Mouse (Mus musculus) myocyte (in vitro differentiated cells): Measurements from ENCODE around the gene Pou2f2. TPM values are rescaled to one million over a fixed set of nuclear protein-coding genes. Genes with fewer than 3 reads are reported as not detected.

Experiments
- H3K27me3 ChIP-seq: one replicate; pipeline ENCODE4 v1.6.1; 2011; ENCODE audit not compliant: control insufficient read depth, insufficient read depth, insufficient read length
- H3K36me3 ChIP-seq: one replicate; pipeline ENCODE4 v1.6.1; 2011; ENCODE audit not compliant: control insufficient read depth, insufficient read depth
- H3K4me2 ChIP-seq: one replicate; pipeline ENCODE4 v1.6.1; 2011; ENCODE audit warnings: low read depth, control low read depth
- H3K4me3 ChIP-seq: one replicate; pipeline ENCODE4 v1.5.1; 2011; ENCODE audit warnings: mild to moderate bottlenecking, control low read depth, moderate library complexity
- H3K79me2 ChIP-seq: one replicate; pipeline ENCODE4 v1.6.1; 2011; ENCODE audit not compliant: control insufficient read depth, insufficient read depth
- H3ac ChIP-seq: one replicate; pipeline ENCODE4 v1.6.1; 2011; ENCODE audit not compliant: control insufficient read depth, insufficient read length
- CEBPB ChIP-seq: IDR thresholded peaks from 2 replicates; pipeline ENCODE4 v1.6.1; 2011; ENCODE audit warnings: mild to moderate bottlenecking, moderate library complexity; ENCODE audit not compliant: poor library complexity, insufficient read depth, severe bottlenecking
- E2F4 ChIP-seq: IDR thresholded peaks from one replicate; pipeline ENCODE4 v1.6.1; 2011; ENCODE audit warnings: mild to moderate bottlenecking, control low read depth, moderate library complexity; ENCODE audit not compliant: insufficient read depth
- MAX ChIP-seq: IDR thresholded peaks from one replicate; pipeline ENCODE4 v1.6.1; 2011; ENCODE audit warnings: low read depth, mild to moderate bottlenecking, control low read depth
- MYOD1 ChIP-seq, 3 experiments: IDR thresholded peaks; one replicate each; pipeline ENCODE4 v1.6.1; 2011; ENCODE audit warnings: control low read depth in 2 of 3, low read depth in 2 of 3, mild to moderate bottlenecking in 2 of 3, moderate library complexity in 1 of 3; ENCODE audit not compliant: insufficient read length in 2 of 3, control insufficient read depth in 1 of 3
- MYOG ChIP-seq, 3 experiments: IDR thresholded peaks; one replicate each; pipeline ENCODE4 v1.6.1; 2011; ENCODE audit warnings: control low read depth in 2 of 3, low read depth in 2 of 3, mild to moderate bottlenecking in 2 of 3; ENCODE audit not compliant: insufficient read length in 2 of 3, control insufficient read depth in 1 of 3, insufficient read depth in 1 of 3
- POLR2A ChIP-seq: IDR thresholded peaks from one replicate; pipeline ENCODE4 v1.6.1; 2011; ENCODE audit warnings: low read depth, mild to moderate bottlenecking, control low read depth, moderate library complexity; ENCODE audit not compliant: insufficient read length
- POLR2AphosphoS2 ChIP-seq: IDR thresholded peaks from one replicate; pipeline ENCODE4 v1.6.1; 2011; ENCODE audit warnings: low read depth, control low read depth; ENCODE audit not compliant: insufficient read length
- REST ChIP-seq: IDR thresholded peaks from one replicate; pipeline ENCODE4 v1.6.1; 2011; ENCODE audit warnings: mild to moderate bottlenecking, control low read depth, moderate library complexity; ENCODE audit not compliant: insufficient read depth, insufficient read length
- SRF ChIP-seq: IDR thresholded peaks from one replicate; pipeline ENCODE4 v1.6.1; 2011; ENCODE audit warnings: low read depth; ENCODE audit not compliant: control insufficient read depth, insufficient read length
- TCF12 ChIP-seq: IDR thresholded peaks from one replicate; pipeline ENCODE4 v1.6.1; 2011; ENCODE audit warnings: mild to moderate bottlenecking, control low read depth; ENCODE audit not compliant: poor library complexity, insufficient read depth, severe bottlenecking
- TCF3 ChIP-seq: IDR thresholded peaks from one replicate; pipeline ENCODE4 v1.6.1; 2011; ENCODE audit warnings: low read depth, control low read depth; ENCODE audit not compliant: insufficient read length
- USF1 ChIP-seq: IDR thresholded peaks from one replicate; pipeline ENCODE4 v1.6.1; 2011; ENCODE audit warnings: low read depth, mild to moderate bottlenecking, control low read depth, moderate library complexity
- polyA plus RNA-seq: library from polyadenylated mRNA; unstranded; fragments of >200 nt; fragmentation: generic; extraction: Trizol; gene quantifications from one replicate; pipeline ENCODE4 v1.2.1, GENCODE M21; 2012; ENCODE audit warnings: missing spikeins

The Pou2f2 gene
- polyA plus RNA-seq, 1 experiment = 0.01 TPM

GRCm38 (mm10) chr7:25217653-25218395 is 38.3 kb upstream of the Pou2f2 start:
- no peak for TF ChIP-seq E2F4
- no peak for TF ChIP-seq CEBPB
- TF ChIP-seq USF1 = no peak
- no peak for TF ChIP-seq SRF
- no peak for TF ChIP-seq MYOD1 (IDR thresholded peaks at IDR 0.05; ENCODE audit: control insufficient read depth in 1 of 3, insufficient read length in 2 of 3, low read depth in 2 of 3)
- no peak for TF ChIP-seq MYOG (IDR thresholded peaks at IDR 0.05; ENCODE audit: control insufficient read depth in 1 of 3, insufficient read depth in 1 of 3, insufficient read length in 2 of 3, low read depth in 2 of 3)
- no peak for TF ChIP-seq POLR2AphosphoS2
- TF ChIP-seq TCF12 = no peak
- TF ChIP-seq REST = no peak
- no peak for TF ChIP-seq MAX
- TF ChIP-seq TCF3 = no peak
- no peak for TF ChIP-seq POLR2A
- peak overlapping the region; percentile 100 for H3K4me2 ChIP-seq
- no peak overlapping the region for H3ac ChIP-seq
- H3K36me3 ChIP-seq = no peaks in the 10 kb centered on the region
- peaks cover 14% of the 10 kb centered on the region for H3K79me2 ChIP-seq
- peak overlapping the region; percentile 90 for H3K4me3 ChIP-seq
- no peaks in the 10 kb centered on the region for H3K27me3 ChIP-seq

- Histone ChIP-seq H3ac (no peak overlapping the region), H3K79me2 (no peaks in the 10 kb centered on the region), H3K4me2 (no peak overlapping the region), H3K4me3 (no peak overlapping the region), H3K27me3 (no peaks in the 10 kb centered on the region), H3K36me3 (no peaks in the 10 kb centered on the region)
- no peak for TF ChIP-seq POLR2AphosphoS2
- TF ChIP-seq TCF3 = no peak
- TF ChIP-seq MYOG (IDR thresholded peaks at IDR 0.05; ENCODE audit: control insufficient read depth in 1 of 3, insufficient read depth in 1 of 3, insufficient read length in 2 of 3, low read depth in 2 of 3) = no peak
- TF ChIP-seq POLR2A = no peak
- TF ChIP-seq CEBPB = no peak
- TF ChIP-seq MYOD1 (IDR thresholded peaks at IDR 0.05; ENCODE audit: control insufficient read depth in 1 of 3, insufficient read length in 2 of 3, low read depth in 2 of 3) = no peak
- TF ChIP-seq SRF = no peak
- TF ChIP-seq REST = no peak
- no peak for TF ChIP-seq USF1
These were observed 34.6 kb upstream of the Pou2f2 start for GRCm38 (mm10) chr7:25214172-25214571.

GRCm38 (mm10) chr7:25213099-25213498 is 33.6 kb upstream of the Pou2f2 start:
- no peaks in the 10 kb centered on the region for H3K36me3 ChIP-seq
- H3K4me3 ChIP-seq = no peak overlapping the region
- no peaks in the 10 kb centered on the region for H3K79me2 ChIP-seq
- no peak overlapping the region for H3ac ChIP-seq
- TF ChIP-seq MAX (no peak), MYOD1 (IDR thresholded peaks at IDR 0.05; ENCODE audit: control insufficient read depth in 1 of 3, insufficient read length in 2 of 3, low read depth in 2 of 3) (no peak), MYOG (IDR thresholded peaks at IDR 0.05; ENCODE audit: control insufficient read depth in 1 of 3, insufficient read depth in 1 of 3, insufficient read length in 2 of 3, low read depth in 2 of 3) (no peak), TCF3 (no peak), POLR2A (no peak), SRF (no peak), REST (no peak), TCF12 (no peak), E2F4 (no peak), USF1 (no peak), POLR2AphosphoS2 (no peak), CEBPB (no peak)
- H3K4me2 ChIP-seq = no peak overlapping the region
- H3K27me3 ChIP-seq = no peaks in the 10 kb centered on the region

GRCm38 (mm10) chr7:25210482-25210881 is 31.0 kb upstream of the Pou2f2 start:
- Histone ChIP-seq H3K27me3 (no peaks in the 10 kb centered on the region), H3K79me2 (no peaks in the 10 kb centered on the region), H3ac (no peak overlapping the region), H3K36me3 (no peaks in the 10 kb centered on the region), H3K4me2 (no peak overlapping the region), H3K4me3 (no peak overlapping the region)
- TF ChIP-seq MYOD1 (IDR thresholded peaks at IDR 0.05; ENCODE audit: control insufficient read depth in 1 of 3, insufficient read length in 2 of 3, low read depth in 2 of 3) (peak in 1 of 3 experiments; percentile 52), CEBPB (no peak), POLR2AphosphoS2 (no peak), SRF (no peak), MYOG (IDR thresholded peaks at IDR 0.05; ENCODE audit: control insufficient read depth in 1 of 3, insufficient read depth in 1 of 3, insufficient read length in 2 of 3, low read depth in 2 of 3) (peak in 1 of 3 experiments; percentile 10), E2F4 (no peak), TCF12 (no peak), MAX (no peak), TCF3 (no peak), USF1 (no peak), REST (no peak), POLR2A (no peak)
